Mouse (Mus musculus) lung, postnatal 10 days (tissue): ENCODE data around the gene Mrpl33.
"Not testable (repeated sequence)": the region's sequence is repeated elsewhere in the genome, so short reads cannot be mapped to it uniquely, and the experiment has no call there.

ENCODE experiments used
- DNase-seq: peaks from one replicate; pipeline ENCODE4 v3.0.0; 2021

Mrpl33 gene

DNA sequence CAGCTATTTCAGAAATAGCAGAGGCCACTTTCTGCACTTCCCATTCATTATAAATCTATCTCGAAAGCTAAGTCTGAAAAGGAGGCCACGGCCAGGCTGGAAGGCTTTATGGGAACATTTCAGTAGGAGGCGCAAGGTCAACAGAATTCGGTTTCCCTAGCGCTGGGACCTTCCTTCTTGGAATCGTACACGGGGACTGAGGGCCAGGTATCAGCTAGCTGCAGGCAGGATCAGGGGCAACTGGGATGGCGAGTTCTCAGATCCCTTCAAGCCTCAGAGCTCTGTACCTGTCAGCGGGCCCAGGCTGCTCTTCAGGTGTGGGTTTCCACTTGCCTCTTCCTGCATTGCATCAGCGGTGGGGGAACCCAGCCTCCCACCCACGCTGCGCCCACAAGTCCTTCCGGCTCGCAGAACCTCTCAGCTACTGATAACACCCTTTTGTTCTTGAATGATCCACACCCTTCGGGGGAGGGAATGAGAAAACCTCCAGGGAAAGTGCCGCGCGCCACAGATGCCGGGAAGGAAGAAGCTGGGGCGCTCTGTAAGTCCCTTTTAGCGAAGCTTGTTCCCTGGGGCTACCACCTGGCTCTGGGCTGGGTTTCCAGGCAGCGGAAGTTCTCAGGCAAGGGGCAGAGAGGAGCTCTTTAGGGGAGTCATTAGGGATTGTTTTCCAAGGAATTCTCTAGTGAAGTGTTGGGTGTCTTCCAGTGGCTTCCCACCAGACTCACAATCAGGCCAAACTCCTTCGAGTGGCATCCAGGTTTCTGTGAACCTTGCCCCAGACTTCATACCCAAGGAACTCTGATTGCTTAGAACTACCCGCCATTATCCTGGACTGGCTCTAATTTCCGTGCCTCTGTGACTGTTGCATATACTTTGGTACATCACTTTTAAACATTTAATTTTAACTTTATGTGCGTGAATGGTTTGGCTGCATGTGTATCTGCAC is at the start of gene Mrpl33:
Gene Mrpl33 (plus strand): TSS at position 455 of the 949 bp plus-strand sequence.
- DNase-seq: peak; percentile 69

DNA sequence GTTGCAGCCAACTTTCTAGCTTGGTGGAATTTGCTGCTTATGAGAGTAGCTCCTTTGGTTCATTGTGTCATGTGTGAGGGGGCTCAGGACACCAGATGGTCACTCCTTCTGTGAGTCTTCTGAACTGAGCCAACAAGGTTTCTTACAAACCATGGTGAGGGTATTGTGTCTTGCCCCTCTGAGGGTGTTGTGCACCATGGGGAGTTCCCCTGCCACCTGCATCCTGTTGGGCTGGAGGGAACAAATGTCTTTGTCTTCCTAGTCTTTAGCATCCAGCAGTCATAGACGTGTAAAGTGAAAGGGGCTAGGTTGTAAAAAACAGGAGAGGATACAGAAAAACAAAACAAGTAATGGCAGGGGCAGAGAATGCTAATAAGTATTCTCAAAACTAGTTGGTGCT is 37.3 kb upstream of the Mrpl33 start:
- DNase-seq: no peak

DNA sequence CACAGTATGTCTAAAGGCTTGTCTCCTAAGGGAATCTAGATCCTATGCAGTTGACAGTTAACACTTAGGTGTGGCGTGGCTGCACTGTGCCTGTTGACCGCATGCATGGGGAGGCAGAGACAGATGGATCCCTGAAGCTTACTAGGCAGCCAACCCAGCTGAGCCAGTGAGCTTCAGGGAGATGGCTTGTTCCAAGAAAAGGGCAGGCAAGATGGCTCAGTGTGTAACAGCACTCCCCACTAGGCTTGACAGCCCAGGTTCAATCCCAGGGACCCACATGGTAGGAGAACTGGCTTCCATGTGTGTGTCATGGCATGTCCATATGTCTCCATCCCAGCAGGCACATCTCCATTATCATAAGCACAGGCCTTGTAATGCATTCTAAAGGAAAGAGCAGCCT is 36.4 kb upstream of the Mrpl33 start:
- no peak for DNase-seq

DNA sequence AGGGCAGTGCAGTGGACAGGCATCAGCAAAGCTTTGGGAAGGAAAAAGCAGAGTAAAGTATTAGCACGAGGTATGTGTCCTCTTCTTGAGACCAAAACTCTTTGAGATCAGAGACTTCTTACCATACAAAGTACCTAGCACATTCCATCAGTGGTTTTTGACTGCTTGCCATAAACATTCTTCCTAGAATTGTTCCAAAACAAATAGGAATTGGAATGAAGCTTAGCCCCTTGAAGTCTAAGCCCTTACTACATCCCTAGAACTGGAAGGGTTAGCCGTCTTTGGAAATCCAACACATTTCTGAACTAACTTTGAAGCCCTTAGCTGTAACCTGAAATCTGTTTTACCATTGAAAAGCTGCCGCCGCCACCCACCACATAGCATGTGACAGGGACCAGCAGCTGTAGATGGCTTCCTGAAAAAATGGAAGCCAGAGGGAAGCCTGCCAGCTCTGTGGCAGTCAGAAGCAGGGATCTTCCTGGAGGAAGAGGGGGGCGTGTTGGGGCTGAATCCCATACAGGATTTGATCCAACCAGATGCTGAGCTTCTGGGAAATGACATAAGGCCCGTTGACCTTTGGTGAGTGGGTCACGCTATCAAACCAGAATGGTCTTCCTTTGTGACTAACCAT is 34.6 kb upstream of the Mrpl33 start:
- DNase-seq: peak; percentile 79

DNA sequence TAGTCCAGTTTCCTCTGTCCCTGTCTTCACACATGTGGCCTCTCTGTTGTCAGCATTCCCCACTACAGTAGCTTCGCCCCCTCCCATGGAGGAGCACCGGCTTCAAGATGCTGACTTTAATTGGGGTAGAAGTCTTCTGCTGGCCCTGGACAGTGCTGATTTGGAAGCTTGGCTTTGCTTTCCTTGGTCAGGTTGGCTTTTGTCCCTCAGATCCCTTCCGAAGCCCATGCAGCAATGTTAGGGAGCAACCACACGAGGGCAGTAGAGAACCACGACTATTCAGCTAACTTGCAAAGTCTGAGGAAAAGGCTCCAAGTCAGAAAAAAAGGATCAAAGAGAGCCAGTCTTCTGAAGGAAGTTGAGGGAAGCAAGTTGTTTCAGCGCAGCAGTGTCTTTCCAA is 33.2 kb upstream of the Mrpl33 start:
- peak; percentile 87 for DNase-seq

DNA sequence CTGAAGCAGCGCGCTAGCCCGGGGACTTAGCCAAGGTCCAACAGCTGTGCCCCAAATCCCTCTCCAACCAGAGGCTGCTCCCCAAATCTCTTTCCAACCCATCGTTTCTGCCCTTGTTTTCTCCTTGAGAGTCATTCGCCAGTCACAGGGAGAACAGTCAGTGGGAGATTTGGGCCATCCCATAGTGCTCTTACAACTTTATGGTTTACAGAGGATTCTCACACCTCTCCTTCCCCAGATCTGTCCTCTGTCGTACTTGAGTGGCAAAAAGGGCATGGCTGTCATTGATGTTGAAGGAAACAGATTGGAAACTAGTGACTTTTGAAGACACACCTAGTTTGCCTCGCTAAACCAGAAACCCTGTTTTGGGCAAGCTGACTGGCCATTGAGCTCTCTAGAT is 32.8 kb upstream of the Mrpl33 start:
- DNase-seq: no peak

DNA sequence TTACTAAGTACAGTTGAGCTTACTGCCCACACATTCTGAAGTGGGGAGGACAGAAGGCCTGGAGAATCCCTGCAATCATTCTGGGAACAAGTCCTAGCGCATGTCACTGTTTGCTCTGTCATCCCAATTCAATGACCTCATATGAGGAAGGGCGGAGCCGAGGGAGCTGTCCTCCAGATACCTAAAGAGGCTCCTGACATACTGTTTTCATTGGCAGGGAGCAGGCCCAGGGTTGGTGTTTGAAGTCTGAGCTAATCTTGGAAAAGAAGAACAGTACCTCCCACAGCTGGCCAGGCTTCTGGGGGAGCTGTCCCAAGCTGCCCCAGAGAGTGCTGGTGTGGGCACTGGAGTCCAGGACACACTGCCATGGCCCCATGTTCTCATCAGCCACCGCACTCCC is 31.8 kb upstream of the Mrpl33 start:
- DNase-seq: peak; percentile 46

DNA sequence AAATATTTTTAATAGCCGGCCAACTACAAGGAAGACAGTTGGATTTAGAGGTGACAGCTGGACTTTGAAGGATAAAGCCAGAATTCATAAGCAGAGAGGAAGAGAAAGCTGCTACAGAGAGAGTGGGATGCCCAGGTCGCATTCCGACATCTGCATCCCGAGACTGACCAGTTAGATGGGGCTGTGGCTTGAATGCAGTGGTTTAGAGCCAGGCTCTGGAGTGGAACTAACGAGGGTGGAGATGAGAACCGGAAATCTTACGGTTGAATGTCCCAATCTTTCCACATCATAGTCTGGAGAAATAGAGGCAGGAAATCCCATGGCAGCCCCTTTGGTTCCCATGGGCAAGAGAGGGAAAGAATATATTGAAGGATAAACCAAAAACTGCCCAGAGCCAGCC is 30.7 kb upstream of the Mrpl33 start:
- DNase-seq: no peak

DNA sequence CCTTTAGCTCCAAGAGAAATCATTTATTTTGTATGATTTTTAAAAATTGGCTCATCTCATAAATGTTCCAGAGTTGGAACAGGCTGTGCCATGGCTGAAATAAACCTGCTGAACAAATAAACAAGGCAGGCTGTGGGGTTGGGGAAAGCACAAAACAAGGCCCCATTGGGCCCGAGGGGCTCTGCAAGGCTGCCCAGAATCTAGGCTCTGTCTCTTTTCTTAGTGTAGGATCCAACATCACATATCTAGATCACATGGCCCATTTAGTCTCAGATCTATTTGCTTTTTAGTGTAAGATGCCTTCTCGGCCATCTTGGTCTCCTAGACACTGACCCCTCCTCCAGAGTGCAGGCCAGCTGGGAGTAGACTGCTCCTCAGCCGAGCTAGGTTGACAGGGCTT is 30.3 kb upstream of the Mrpl33 start:
- no peak for DNase-seq

DNA sequence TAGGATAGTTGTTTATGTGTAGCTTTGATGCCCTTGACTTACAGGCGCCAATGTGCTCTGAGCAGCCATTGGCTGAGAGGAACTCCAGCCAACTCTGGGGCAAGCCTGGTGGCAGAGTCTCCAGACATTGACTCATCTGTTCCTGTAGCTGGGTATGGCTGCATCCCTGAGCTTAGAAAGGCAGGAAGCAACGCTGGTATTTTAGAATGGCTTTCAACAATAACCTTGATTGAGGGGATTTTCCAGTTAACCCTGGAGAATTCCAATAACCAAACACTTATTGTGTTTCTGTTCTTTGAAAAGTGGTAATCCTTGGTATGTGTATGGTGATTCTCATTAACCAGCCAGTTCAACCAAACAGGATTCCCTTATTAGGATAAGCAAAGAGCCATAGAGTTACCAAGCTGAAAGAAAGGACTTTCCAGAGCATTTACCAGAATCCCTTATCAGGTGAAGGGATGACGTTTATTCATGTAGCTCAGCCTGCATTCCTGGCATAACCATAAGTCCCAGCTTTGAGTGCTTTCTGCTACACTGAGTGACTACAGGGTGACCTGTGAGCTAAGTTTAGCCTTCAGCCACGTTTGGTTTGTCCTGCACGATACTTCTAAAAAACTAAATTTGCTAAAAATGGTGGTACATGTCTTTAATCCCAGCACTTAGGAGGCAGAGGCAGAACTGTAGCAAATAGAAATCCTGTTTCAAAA is 28.6 kb upstream of the Mrpl33 start:
- DNase-seq: no peak

DNA sequence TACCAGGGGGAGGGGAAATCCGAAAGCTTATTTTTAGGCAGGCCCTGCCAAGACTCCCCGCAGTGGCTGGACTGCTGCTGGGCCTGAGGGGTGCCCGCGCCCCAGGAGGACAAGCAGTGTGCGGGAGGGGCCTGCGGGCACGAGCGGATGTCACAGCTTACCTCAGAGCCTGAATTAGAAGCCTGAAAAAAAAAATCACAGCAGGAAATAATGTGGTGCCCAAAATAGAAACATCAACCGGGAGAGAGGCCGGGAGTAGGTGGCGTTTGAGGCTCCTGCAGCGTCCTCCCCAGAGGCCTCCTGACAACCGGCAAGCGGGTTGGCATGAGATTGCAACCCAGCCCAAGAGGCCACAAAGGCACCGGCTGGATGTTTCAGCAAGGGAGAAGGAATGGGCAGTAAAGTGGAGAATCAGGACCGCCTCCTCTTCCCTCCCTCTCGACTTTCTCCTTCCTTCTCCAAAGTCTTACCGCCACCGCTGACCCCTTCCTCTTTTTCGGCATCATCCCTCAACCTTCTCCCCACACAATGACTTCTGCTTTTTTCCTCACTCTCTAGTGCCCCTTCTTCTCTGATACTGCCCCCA is 25.6 kb upstream of the Mrpl33 start:
- DNase-seq: peak; percentile 77

DNA sequence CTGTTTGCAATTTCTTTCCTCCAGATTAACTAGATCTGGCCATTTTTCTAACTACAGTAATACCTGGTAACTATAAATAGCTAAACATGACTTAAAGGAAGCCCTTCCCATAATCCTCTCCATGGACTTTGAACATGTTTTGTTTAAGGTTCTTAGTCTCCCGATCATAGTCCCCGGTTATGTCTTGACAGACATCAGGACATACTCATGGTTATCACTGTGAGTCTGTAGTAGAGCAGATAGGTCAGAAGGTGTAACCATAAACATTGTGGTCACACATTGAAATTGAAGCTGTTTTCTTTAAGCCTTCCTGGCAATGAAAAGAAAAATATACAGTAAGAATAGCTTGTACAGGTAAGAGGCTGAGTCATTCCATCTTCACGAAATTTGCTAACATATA is 23.0 kb upstream of the Mrpl33 start:
- no peak for DNase-seq

DNA sequence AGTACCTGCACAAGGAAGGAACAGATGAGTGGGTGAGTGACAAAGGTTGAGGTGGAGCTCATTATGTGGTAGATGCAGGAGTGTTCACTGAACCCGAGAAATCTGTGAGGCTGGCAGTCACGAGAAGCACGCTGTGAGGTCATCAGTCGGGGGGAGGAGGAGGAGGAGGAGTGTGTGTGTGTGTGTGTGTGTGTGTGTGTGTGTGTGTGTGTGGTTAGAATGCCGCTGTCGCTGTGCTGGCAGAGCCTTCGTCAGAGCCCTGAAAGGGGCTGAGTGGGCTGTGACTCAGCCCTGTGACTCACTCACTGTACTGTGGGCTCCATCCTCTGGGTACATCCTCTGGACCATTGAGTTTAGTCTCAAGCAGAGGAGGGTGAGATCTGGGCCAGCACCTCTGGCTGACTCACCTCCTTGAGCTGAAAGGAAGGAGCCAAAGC is 20.2 kb upstream of the Mrpl33 start:
- no peak for DNase-seq

DNA sequence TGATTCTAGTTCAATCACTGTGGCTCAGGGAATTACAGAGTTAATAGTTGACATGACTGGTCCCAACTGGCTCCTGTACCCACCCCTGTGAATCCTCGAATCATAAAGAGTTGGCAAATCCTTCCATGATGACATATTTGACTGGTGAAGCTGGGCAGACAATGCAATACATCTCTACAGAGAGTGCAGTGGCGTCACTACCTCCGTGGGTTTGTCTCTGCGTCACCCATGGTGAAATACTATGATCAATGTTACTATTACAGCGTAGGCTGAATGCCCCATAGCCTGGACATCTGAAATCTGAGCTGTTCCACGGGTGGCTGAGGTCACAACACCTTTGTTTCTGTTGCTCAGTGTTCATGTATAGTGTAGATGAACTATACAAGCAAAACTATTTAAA is 15.5 kb upstream of the Mrpl33 start:
- no peak for DNase-seq

DNA sequence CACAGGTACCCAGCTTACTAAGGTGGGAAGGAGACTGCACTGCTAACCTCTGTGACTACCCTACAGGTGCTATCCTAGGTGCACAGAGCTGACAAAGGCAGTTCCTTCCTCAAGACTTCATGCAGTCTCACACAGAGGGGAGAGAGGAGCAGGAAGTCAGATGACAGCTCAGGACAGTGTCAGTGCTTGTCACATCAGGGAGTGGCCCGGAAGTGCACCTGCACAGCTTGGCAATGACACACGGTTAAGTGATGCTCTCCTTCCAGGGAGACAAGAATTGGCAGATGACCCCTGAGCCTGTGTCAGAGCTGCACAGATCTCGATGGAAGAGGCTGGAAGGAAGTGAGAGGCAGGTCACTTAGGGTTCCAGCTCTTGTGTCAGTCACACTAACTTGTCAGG is 14.8 kb upstream of the Mrpl33 start:
- DNase-seq: no peak

DNA sequence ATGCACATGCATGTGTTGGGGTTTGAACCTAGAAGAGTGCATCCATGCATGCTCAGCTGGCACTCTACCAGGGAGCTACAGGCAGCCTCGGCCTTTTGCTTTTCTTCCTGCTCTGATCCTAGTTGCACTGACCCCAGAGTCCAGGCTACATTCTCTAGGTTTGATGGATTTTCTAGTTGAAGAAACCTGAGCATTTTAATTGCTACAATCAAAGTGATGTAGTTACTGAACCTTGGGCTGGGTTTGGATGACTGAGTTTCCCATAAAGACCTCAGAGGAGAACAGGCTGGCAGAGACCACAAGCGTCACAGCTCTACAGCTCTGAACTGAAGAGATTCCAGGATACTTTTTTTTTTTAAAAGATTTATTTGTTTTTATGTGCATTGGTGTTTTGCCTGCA is 13.5 kb upstream of the Mrpl33 start:
- DNase-seq: no peak

DNA sequence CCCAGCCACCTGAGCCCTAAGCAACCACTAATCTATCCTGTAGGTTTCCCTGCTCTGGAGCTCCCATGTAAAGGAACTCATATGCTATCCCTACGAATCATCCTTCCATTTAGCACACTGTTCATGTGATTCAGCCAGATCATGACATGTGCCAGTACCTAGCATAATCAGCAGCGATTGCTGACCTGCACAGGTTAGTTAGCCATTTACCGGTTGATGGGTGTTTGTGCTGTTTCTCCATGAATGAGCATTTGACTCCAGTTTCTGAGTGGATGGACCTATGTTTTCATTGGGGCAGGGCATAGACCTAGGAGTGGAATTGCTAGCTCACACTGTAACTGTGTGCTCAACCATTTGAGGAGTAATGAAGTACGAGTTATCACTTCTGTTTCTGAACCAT is 11.2 kb upstream of the Mrpl33 start:
- no peak for DNase-seq

DNA sequence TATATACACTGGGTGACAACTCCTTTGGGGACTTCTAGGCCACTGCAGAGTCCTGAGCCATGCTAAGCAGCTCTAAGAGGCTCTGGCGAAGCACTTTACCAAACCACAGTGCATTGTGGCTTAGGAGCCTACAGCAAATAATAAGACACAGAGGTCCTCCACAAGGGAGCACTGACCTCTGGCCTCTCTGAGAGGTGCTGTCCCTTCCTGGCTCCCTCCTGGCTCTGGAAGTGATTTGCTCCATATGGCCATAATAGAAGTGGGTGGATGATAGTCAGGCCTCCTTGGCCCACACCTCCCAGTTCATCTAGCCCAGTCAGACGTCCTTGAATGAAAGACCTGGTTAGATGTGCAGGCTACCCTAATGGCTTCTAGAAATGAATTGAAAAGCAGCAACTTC is 8.7 kb upstream of the Mrpl33 start:
- no peak for DNase-seq

DNA sequence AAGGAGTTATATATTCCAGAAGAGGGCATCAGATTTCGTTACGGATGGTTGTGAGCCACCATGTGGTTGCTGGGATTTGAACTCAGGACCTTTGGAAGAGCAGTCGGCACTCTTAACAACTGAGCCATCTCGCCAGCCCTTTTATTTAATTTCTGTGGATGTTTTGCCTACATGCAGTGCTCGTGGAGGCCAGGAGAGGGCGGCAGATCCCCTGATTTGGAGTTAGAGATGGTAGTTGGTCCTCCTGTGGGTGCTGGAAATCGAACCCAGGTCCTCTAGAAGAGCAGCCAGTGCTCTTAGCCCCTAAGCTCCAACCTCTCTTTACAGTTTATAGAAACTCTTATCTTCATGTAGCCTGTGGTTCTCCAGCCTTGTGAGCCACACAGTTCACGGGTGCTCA is 8.1 kb upstream of the Mrpl33 start:
- not testable (repeated sequence) for DNase-seq

DNA sequence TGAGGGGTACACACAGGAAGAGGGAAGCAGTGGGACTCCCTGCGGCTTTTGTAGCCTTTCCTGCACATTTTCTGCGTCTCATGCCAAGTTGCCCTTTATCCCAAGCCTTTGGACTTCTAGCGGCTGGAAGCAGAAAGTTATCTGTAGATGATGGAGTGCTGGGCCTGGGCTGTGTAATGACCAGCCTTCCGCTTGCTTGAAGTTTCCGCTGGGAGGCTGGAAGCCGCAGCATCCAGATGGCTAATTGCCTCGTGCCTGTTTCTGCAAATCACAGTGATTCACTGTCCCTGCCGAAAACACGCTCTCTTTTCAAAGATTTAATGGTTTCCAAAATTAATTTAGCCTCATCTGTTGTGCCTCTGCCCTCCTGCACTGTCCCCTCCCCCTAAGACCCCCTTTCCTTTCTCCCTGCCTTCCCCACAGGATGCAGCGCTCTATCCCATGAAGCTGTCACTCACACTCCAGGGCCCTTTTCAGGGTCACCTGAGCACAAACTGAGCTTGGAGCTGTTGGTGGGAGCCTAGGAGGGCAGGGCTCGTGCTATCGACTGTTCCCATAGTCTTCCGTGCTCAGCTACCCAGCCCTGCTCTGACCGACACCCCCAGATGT is 6.9 kb upstream of the Mrpl33 start:
- no peak for DNase-seq

DNA sequence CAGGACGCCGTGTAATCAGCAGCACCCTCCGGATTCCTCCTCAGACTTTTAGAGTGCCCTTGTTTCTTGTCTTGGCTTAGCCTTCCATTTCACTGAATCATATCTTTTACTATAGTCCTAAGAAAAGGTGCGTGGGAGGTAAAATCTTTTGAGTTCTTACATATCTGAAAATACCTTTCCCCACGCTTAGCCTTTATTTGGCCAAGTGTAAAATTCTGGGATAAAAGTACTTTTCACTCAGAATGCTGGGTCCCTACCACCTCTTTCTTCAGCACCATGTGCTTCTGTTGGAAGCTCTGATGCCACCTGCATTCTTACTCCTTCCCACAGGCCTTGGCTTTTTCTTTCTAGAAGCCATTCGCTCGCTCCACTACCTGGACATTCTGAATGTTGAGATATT is 5.6 kb upstream of the Mrpl33 start:
- no peak for DNase-seq

DNA sequence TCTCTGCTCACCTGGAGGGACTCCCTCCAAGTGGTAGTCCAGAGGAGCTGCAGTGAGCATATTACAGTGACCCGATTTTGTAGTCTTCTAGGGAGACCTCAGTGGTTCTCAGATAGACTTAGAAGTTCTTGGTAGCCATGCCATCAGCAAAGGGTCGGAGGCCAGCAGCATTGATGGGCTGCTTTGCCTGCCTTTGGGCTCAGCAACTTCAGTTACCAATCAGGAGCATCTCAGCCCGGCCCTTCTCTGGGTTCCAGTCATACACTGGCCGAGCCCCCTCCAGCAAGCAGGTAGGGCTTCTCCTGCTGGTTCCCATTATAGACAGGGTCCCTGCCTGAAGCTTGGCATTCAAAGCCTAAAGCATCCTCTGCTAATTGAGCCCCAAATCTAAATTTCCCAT is 867 bp upstream of the Mrpl33 start:
- DNase-seq: no peak

DNA sequence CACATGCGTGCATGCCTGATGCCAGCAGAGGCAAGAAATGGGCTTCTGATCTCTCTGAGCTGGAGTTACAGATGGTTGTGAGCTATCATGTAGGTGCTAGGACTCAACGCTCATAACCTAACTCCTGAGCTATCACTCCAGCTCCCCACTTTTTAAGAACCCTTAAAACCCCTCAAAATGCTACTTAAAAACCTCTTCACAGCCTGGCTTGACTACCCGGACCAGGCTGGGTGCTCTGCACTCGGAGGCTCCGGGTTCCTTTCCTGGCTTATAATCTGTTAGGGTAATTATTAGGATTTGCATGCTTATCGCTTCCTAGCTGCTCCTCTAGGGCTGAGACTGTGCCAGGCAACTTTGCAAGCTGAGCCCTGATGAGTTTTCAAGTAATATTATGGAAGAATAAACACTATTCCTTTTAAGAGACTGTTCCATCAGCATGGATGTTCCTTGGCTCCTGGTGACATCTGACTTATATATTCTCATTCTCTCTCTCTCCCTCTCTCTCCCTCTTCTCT is 752 bp downstream of the Mrpl33 start:
- DNase-seq: no peak
